Mouse (Mus musculus) heart, postnatal 14 days (tissue): ENCODE data around the gene Atp11b. TPM values are rescaled to one million over a fixed set of nuclear protein-coding genes. Genes with fewer than 3 reads are reported as not detected.

ENCODE experiments used
- DNase-seq, 2 experiments: peaks; one replicate each; pipeline ENCODE4 v3.0.0; 2021 to 2022
- intact Hi-C: fragments of 180-260 bp; cut with DNase I; formaldehyde crosslinking; loops from one replicate; pipeline ENCODE4 v1.15.1; 2025
- long read RNA-seq, 2 experiments: library from polyadenylated mRNA; stranded (forward); transcript quantifications; one replicate each; pipeline ENCODE4 v2.0.0; 2021
- total RNA-seq, 2 experiments: library from RNA; stranded (reverse); gene quantifications; 2 replicates each; pipeline ENCODE4 v1.2.3; 2021

The Atp11b gene
- total RNA-seq, result 10 to 100 TPM; 34.8 to 35.9 TPM
- long read RNA-seq, experiment 1, full-length matches to known transcripts, result 25 of 33 reads
- long read RNA-seq, experiment 1, partial matches to known transcripts, result 1 of 33 reads
- long read RNA-seq, experiment 1, other reads (novel, unspliced or antisense), result 7 of 33 reads
- long read RNA-seq, experiment 2, full-length matches to known transcripts, result 14 of 20 reads
- long read RNA-seq, experiment 2, partial matches to known transcripts, result 1 of 20 reads
- long read RNA-seq, experiment 2, other reads (novel, unspliced or antisense), result 5 of 20 reads

GRCm38 (mm10) chr3:35753825-35754767 is at the start of gene Atp11b:
Gene Atp11b (plus strand): TSS chr3:35754106.
- peak; percentile 78 to 84 for DNase-seq
- intact Hi-C loops, result loop anchor here (5.0 kb wide), 2 partner anchors 178 to 308 kb away; no protein-coding TSS in a partner anchor

- no peak for DNase-seq
- intact Hi-C loops, result no loop called here
Measured at GRCm38 (mm10) chr3:35704328-35704613, 49.6 kb upstream of the Atp11b start.

GRCm38 (mm10) chr3:35719531-35720205 is 34.2 kb upstream of the Atp11b start:
- intact Hi-C loops, result no loop called here
- no peak for DNase-seq

GRCm38 (mm10) chr3:35720801-35721200 is 33.1 kb upstream of the Atp11b start:
- intact Hi-C loops, result no loop called here
- DNase-seq, result no peak

- no peak for DNase-seq
- intact Hi-C loops, result no loop called here
Measured at GRCm38 (mm10) chr3:35721818-35722446, 32.0 kb upstream of the Atp11b start.

- DNase-seq, result no peak
- intact Hi-C loops, result no loop called here
Measured at GRCm38 (mm10) chr3:35722811-35723210, 31.1 kb upstream of the Atp11b start.

GRCm38 (mm10) chr3:35723586-35724322 is 30.2 kb upstream of the Atp11b start:
- intact Hi-C loops, result no loop called here

GRCm38 (mm10) chr3:35725096-35725495 is 28.8 kb upstream of the Atp11b start:
- DNase-seq, result no peak
- intact Hi-C loops, result no loop called here

More at GRCm38 (mm10) chr3:35723586-35724322, 30.2 kb upstream of the Atp11b start:
- DNase-seq, result no peak

GRCm38 (mm10) chr3:35726936-35727335 is 27.0 kb upstream of the Atp11b start:
- intact Hi-C loops, result no loop called here
- no peak for DNase-seq

GRCm38 (mm10) chr3:35729490-35729889 is 24.4 kb upstream of the Atp11b start:
- intact Hi-C loops, result no loop called here
- DNase-seq, result no peak

- no peak for DNase-seq
- intact Hi-C loops, result no loop called here
Measured at GRCm38 (mm10) chr3:35731981-35732777, 21.7 kb upstream of the Atp11b start.

GRCm38 (mm10) chr3:35732778-35733147 is 21.1 kb upstream of the Atp11b start:
- no peak for DNase-seq
- intact Hi-C loops, result no loop called here

GRCm38 (mm10) chr3:35734509-35734908 is 19.4 kb upstream of the Atp11b start:
- no peak for DNase-seq
- intact Hi-C loops, result no loop called here

GRCm38 (mm10) chr3:35738071-35738470 is 15.8 kb upstream of the Atp11b start:
- intact Hi-C loops, result no loop called here
- no peak for DNase-seq

- intact Hi-C loops, result no loop called here
- DNase-seq, result no peak
Measured at GRCm38 (mm10) chr3:35745010-35745409, 8.9 kb upstream of the Atp11b start.

GRCm38 (mm10) chr3:35746840-35747456 is 7.0 kb upstream of the Atp11b start:
- intact Hi-C loops, result no loop called here
- DNase-seq, result no peak

- DNase-seq, result peak in 1 of 2 experiments; percentile 12
- intact Hi-C loops, result loop anchor here (5.0 kb wide), 2 partner anchors 182 to 312 kb away; no protein-coding TSS in a partner anchor
Measured at GRCm38 (mm10) chr3:35750286-35750685, 3.6 kb upstream of the Atp11b start.

GRCm38 (mm10) chr3:35751724-35752123 is 2.2 kb upstream of the Atp11b start:
- no peak for DNase-seq
- intact Hi-C loops, result loop anchor here (5.0 kb wide), 2 partner anchors 181 to 311 kb away; no protein-coding TSS in a partner anchor

- no peak for DNase-seq
- intact Hi-C loops, result no loop called here
Measured at GRCm38 (mm10) chr3:35762735-35763134, 8.8 kb downstream of the Atp11b start.
